In the genomic region with DNA sequence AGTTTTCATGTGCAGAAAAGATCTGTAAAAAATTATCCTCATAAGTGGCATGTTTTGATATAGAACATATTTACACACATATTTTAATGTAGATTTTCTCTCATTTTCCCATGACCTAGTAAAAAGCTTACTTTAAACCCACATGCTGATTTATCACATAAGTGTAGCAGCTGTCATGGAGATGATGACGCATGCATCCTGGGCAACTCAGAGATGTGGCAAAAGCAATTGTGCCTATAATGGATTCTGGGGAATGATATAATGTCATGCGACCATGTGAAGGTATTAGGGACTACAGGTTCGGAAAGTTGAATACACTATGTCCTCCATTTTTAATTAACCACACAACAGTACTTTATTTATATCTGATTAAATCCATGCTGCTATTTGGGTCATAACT, we compare ENCODE assay signal across 15 mouse cellular contexts.
DNase-seq lines count a peak whose midpoint lies in the region.
"Had no signal": no experiment of that assay in that cellular context is flagged by ENCODE, and none has a peak within 500 bp of the region (broad histone marks: within the 10 kb centered on the region; RNA-seq: fewer than 3 reads in every experiment).

No protein-coding gene starts in this region.

- DNase-seq in left cerebral cortex, postnatal 14 days (ENCODE audit: low spot score in 2 of 2), result peak; percentile 15 to 21
- DNase-seq in left cerebral cortex, postnatal 4 days, result no peak
- DNase-seq in right cerebral cortex, postnatal 10 days (ENCODE audit: low spot score in 2 of 2), result peak; percentile 24 to 41
- DNase-seq in right cerebral cortex, postnatal 4 days, result no peak
- DNase-seq in right cerebral cortex, postnatal 25 days, result peak; percentile 17
- no peak for DNase-seq in heart, postnatal 4 days
- DNase-seq: adrenal gland, adult 8-10 months; adrenal gland, postnatal 25 days; cerebellum, adult 18-20 months; cerebellum, adult 9-10 months; cerebellum, postnatal 14 days; gastrocnemius, postnatal 10 days; gastrocnemius, postnatal 36 days; heart, adult 2 months; heart, postnatal 14 days had no signal

- intact Hi-C loops in left cerebral cortex, postnatal 14 days (cut with DNase I), result no loop called here
- intact Hi-C loops in left cerebral cortex, postnatal 4 days (cut with DNase I), result no loop called here

Comparison
In these comparisons a context has a peak if more than half of its experiments do, and no peak if none do; other contexts are left out.
1. DNase-seq: peak in left cerebral cortex, postnatal 14 days (2 of 2), right cerebral cortex, postnatal 10 days (2 of 2) and right cerebral cortex, postnatal 25 days (single experiment); none in left cerebral cortex, postnatal 4 days (single experiment), right cerebral cortex, postnatal 4 days (single experiment) and heart, postnatal 4 days (single experiment).